Mouse (Mus musculus) retina, postnatal 7 days (tissue): Measurements from ENCODE around the gene Rpl13a.
"Not testable (repeated sequence)": the region's sequence is repeated elsewhere in the genome, so short reads cannot be mapped to it uniquely, and the experiment has no call there.

Experiments
- DNase-seq: peaks from one replicate; pipeline ENCODE4 v3.0.0-alpha.2; 2012; ENCODE audit warnings: low read depth, low spot score

The Rpl13a gene

GRCm38 (mm10) chr7:45135993-45136567 lies 7.5 kb upstream of the Rpl13a start, which contains the start of the genes Gm45713 and Flt3l:
Gene Gm45713 (minus strand): TSS chr7:45136231.
Gene Flt3l (minus strand): TSS chr7:45136432.
- DNase-seq = peak; percentile 84

GRCm38 (mm10) chr7:45135370-45135769 lies 6.8 kb upstream of the Rpl13a start:
- DNase-seq = no peak

GRCm38 (mm10) chr7:45134544-45135026 lies 6.0 kb upstream of the Rpl13a start:
- no peak for DNase-seq

GRCm38 (mm10) chr7:45133446-45134159 lies 5.0 kb upstream of the Rpl13a start:
- no peak for DNase-seq

GRCm38 (mm10) chr7:45131850-45132249 lies 3.3 kb upstream of the Rpl13a start:
- DNase-seq = no peak

GRCm38 (mm10) chr7:45129776-45130512 lies 1.4 kb upstream of the Rpl13a start:
- no peak for DNase-seq

GRCm38 (mm10) chr7:45129318-45129717 lies 757 bp upstream of the Rpl13a start:
- no peak for DNase-seq

GRCm38 (mm10) chr7:45127700-45128224 lies 799 bp downstream of the Rpl13a start:
- no peak for DNase-seq

- DNase-seq = no peak
Measured at GRCm38 (mm10) chr7:45126844-45127699, 1.5 kb downstream of the Rpl13a start.

GRCm38 (mm10) chr7:45126147-45126843 lies 2.3 kb downstream of the Rpl13a start:
- no peak for DNase-seq

GRCm38 (mm10) chr7:45125649-45126048 lies 2.9 kb downstream of the Rpl13a start:
- not testable (repeated sequence) for DNase-seq

- DNase-seq = no peak
Measured at GRCm38 (mm10) chr7:45125144-45125600, 3.4 kb downstream of the Rpl13a start.

- peak; percentile 100 for DNase-seq
Measured at GRCm38 (mm10) chr7:45124224-45125143, 4.1 kb downstream of the Rpl13a start, which contains the start of gene Rps11. Gene Rps11 (minus strand): TSS chr7:45124439.

GRCm38 (mm10) chr7:45123186-45123570 lies 5.4 kb downstream of the Rpl13a start:
- no peak for DNase-seq

- DNase-seq = no peak
Measured at GRCm38 (mm10) chr7:45122561-45123185, 5.9 kb downstream of the Rpl13a start.

GRCm38 (mm10) chr7:45121966-45122365 lies 6.6 kb downstream of the Rpl13a start:
- no peak for DNase-seq

- DNase-seq = no peak
Measured at GRCm38 (mm10) chr7:45121404-45121803, 7.2 kb downstream of the Rpl13a start.

- DNase-seq = no peak
Measured at GRCm38 (mm10) chr7:45119780-45120709, 8.5 kb downstream of the Rpl13a start.
